Mouse (Mus musculus) 3134 (cell line): ENCODE results near the gene Ces1d.
"Not testable (repeated sequence)": the region's sequence is repeated elsewhere in the genome, so short reads cannot be mapped to it uniquely, and the experiment has no call there.

Experiments used
- DNase-seq: peaks from one replicate; pipeline ENCODE4 v3.0.0-alpha.2; 2011; ENCODE audit warnings: low spot score; ENCODE audit not compliant: insufficient read length; ENCODE audit errors: extremely low read depth

The Ces1d gene

GRCm38 (mm10) chr8:93197685-93198525 is at the start of gene Ces1d:
Ces1d (minus strand) TSS chr8:93197838.
- no peak for DNase-seq

- DNase-seq, result no peak
Observed at GRCm38 (mm10) chr8:93246057-93246456, 48.4 kb upstream of the Ces1d start.

GRCm38 (mm10) chr8:93239884-93240283 is 42.2 kb upstream of the Ces1d start:
- DNase-seq, result no peak

GRCm38 (mm10) chr8:93235681-93236080 is 38.0 kb upstream of the Ces1d start:
- no peak for DNase-seq

- no peak for DNase-seq
Observed at GRCm38 (mm10) chr8:93234706-93235105, 37.1 kb upstream of the Ces1d start.

GRCm38 (mm10) chr8:93234068-93234467 is 36.4 kb upstream of the Ces1d start:
- DNase-seq, result no peak

- DNase-seq, result no peak
Observed at GRCm38 (mm10) chr8:93229446-93229845, 31.8 kb upstream of the Ces1d start, which contains the start of gene Ces1e. Ces1e (minus strand) TSS chr8:93229619.

- DNase-seq, result no peak
Observed at GRCm38 (mm10) chr8:93228673-93229370, 31.2 kb upstream of the Ces1d start.

GRCm38 (mm10) chr8:93226471-93226870 is 28.8 kb upstream of the Ces1d start:
- not testable (repeated sequence) for DNase-seq

- no peak for DNase-seq
Observed at GRCm38 (mm10) chr8:93221896-93222295, 24.3 kb upstream of the Ces1d start.

- DNase-seq, result no peak
Observed at GRCm38 (mm10) chr8:93217867-93218266, 20.2 kb upstream of the Ces1d start.

GRCm38 (mm10) chr8:93217375-93217774 is 19.7 kb upstream of the Ces1d start:
- no peak for DNase-seq

GRCm38 (mm10) chr8:93211091-93211490 is 13.5 kb upstream of the Ces1d start:
- DNase-seq, result no peak

- DNase-seq, result not testable (repeated sequence)
Observed at GRCm38 (mm10) chr8:93199146-93199545, 1.5 kb upstream of the Ces1d start.

GRCm38 (mm10) chr8:93196436-93196835 is 1.2 kb downstream of the Ces1d start:
- no peak for DNase-seq

- no peak for DNase-seq
Observed at GRCm38 (mm10) chr8:93180581-93181129, 17.0 kb downstream of the Ces1d start.

GRCm38 (mm10) chr8:93176593-93176992 is 21.0 kb downstream of the Ces1d start:
- no peak for DNase-seq

- DNase-seq, result no peak
Observed at GRCm38 (mm10) chr8:93174554-93174953, 23.1 kb downstream of the Ces1d start.

GRCm38 (mm10) chr8:93171846-93172590 is 25.6 kb downstream of the Ces1d start:
- DNase-seq, result no peak

- DNase-seq, result no peak
Observed at GRCm38 (mm10) chr8:93163363-93163762, 34.3 kb downstream of the Ces1d start.

GRCm38 (mm10) chr8:93151401-93151800 is 46.2 kb downstream of the Ces1d start:
- DNase-seq, result peak; percentile 5
